Mouse (Mus musculus) CH12.LX (cell line): ENCODE results near the gene Cib1. TPM values are rescaled to one million over a fixed set of nuclear protein-coding genes. Genes with fewer than 3 reads are reported as not detected.

Experiments used
- DNase-seq: peaks from one replicate; pipeline ENCODE4 v3.0.0-alpha.2; 2013; ENCODE audit errors: extremely low read depth
- H3K27ac ChIP-seq: 2 replicates; pipeline ENCODE4 v1.5.1; 2012; ENCODE audit warnings: low read depth, mild to moderate bottlenecking, control low read depth, moderate library complexity; ENCODE audit not compliant: insufficient read depth
- H3K27me3 ChIP-seq: replicated peaks from 2 replicates; pipeline ENCODE3; 2012; ENCODE audit warnings: inconsistent platforms
- H3K36me3 ChIP-seq, 2 experiments: replicated peaks in 1 of 2; 2 replicates each; pipeline versions ENCODE3 to v1.6.1; 2012; ENCODE audit warnings: inconsistent platforms in 1 of 2, low read length in 1 of 2, mild to moderate bottlenecking in 1 of 2, mixed read lengths in 1 of 2, moderate library complexity in 1 of 2; ENCODE audit not compliant: control insufficient read depth in 1 of 2, insufficient read depth in 1 of 2
- H3K4me1 ChIP-seq, 2 experiments: 2 replicates each; pipeline ENCODE4 v1.6.1; 2012; ENCODE audit warnings: inconsistent platforms in 1 of 2, moderate library complexity in 1 of 2; ENCODE audit not compliant: insufficient read depth in 2 of 2, control insufficient read depth in 1 of 2
- H3K4me2 ChIP-seq: 2 replicates; pipeline ENCODE4 v1.6.1; 2012; ENCODE audit warnings: low read depth, mild to moderate bottlenecking, control low read depth; ENCODE audit not compliant: poor library complexity, insufficient read depth, severe bottlenecking
- H3K4me3 ChIP-seq, 3 experiments: fragments of 150-350 bp in 1 of 3; sonication (generic) in 1 of 3; replicated peaks in 1 of 3; 2 replicates each; pipeline versions ENCODE3 to v1.5.1; 2011 to 2012; ENCODE audit warnings: low read depth in 2 of 3, low read length in 2 of 3, mild to moderate bottlenecking in 2 of 3, moderate library complexity in 2 of 3, control low read depth in 1 of 3, improper control_type of control experiment in 1 of 3, inconsistent platforms in 1 of 3, mixed read lengths in 1 of 3; ENCODE audit not compliant: poor library complexity in 1 of 3
- H3K79me2 ChIP-seq: replicated peaks from 2 replicates; pipeline ENCODE4 v1.6.1; 2012; ENCODE audit warnings: mild to moderate bottlenecking, moderate library complexity; ENCODE audit not compliant: control insufficient read depth, poor library complexity, insufficient read depth, severe bottlenecking; ENCODE audit errors: extremely low read depth
- H3K9ac ChIP-seq: 2 replicates; pipeline ENCODE4 v1.6.1; 2012; ENCODE audit warnings: low read depth, mild to moderate bottlenecking, control low read depth, moderate library complexity; ENCODE audit not compliant: insufficient read depth
- H3K9me3 ChIP-seq: replicated peaks from 2 replicates; pipeline ENCODE3; 2012; ENCODE audit warnings: low read length, inconsistent platforms, mixed read lengths
- BHLHE40 ChIP-seq: IDR thresholded peaks from 2 replicates; pipeline ENCODE4 v1.6.1; 2011; ENCODE audit warnings: mild to moderate bottlenecking, low read depth, low read length, improper control_type of control experiment
- CHD2 ChIP-seq: IDR thresholded peaks from 2 replicates; pipeline ENCODE4 v1.6.1; 2011; ENCODE audit warnings: low read length, improper control_type of control experiment
- CTCF ChIP-seq, 2 experiments: IDR thresholded peaks in 1 of 2; conservative IDR thresholded peaks in 1 of 2; 2 replicates each; pipeline ENCODE4 v1.5.1; 2011 to 2012; ENCODE audit warnings: low read depth in 2 of 2, low read length in 2 of 2, improper control_type of control experiment in 1 of 2, inconsistent platforms in 1 of 2, mild to moderate bottlenecking in 1 of 2, moderate library complexity in 1 of 2
- E2F4 ChIP-seq: IDR thresholded peaks from 2 replicates; pipeline ENCODE4 v1.6.1; 2011; ENCODE audit warnings: low read depth, low read length, improper control_type of control experiment; ENCODE audit not compliant: insufficient replicate concordance
- ELF1 ChIP-seq: IDR thresholded peaks from 2 replicates; pipeline ENCODE4 v1.6.1; 2014; ENCODE audit warnings: low read depth, mild to moderate bottlenecking, inconsistent platforms, low read length, improper control_type of control experiment
- EP300 ChIP-seq: IDR thresholded peaks from 2 replicates; pipeline ENCODE4 v1.6.1; 2011; ENCODE audit warnings: low read length, improper control_type of control experiment
- ETS1 ChIP-seq: conservative IDR thresholded peaks from 2 replicates; pipeline ENCODE4 v1.6.1; 2012; ENCODE audit warnings: low read depth, mild to moderate bottlenecking, inconsistent platforms, low read length, improper control_type of control experiment, moderate library complexity
- GABPA ChIP-seq: IDR thresholded peaks from 2 replicates; pipeline ENCODE4 v1.6.1; 2012; ENCODE audit warnings: low read depth, low read length, improper control_type of control experiment, inconsistent platforms; ENCODE audit not compliant: insufficient replicate concordance
- HCFC1 ChIP-seq: IDR thresholded peaks from 2 replicates; pipeline ENCODE4 v1.6.1; 2012; ENCODE audit warnings: low read depth, mild to moderate bottlenecking, inconsistent platforms, low read length, improper control_type of control experiment
- JUN ChIP-seq: IDR thresholded peaks from 2 replicates; pipeline ENCODE4 v1.6.1; 2011; ENCODE audit warnings: low read depth, mild to moderate bottlenecking, low read length, improper control_type of control experiment, moderate library complexity; ENCODE audit not compliant: insufficient read depth
- KAT2A ChIP-seq: IDR thresholded peaks from 2 replicates; pipeline ENCODE4 v1.6.1; 2012; ENCODE audit warnings: low read length, improper control_type of control experiment, inconsistent platforms; ENCODE audit not compliant: insufficient replicate concordance
- MAX ChIP-seq: IDR thresholded peaks from 2 replicates; pipeline ENCODE4 v1.6.1; 2011; ENCODE audit warnings: low read length, improper control_type of control experiment
- MAZ ChIP-seq: IDR thresholded peaks from 2 replicates; pipeline ENCODE4 v1.6.1; 2012; ENCODE audit warnings: low read depth, mild to moderate bottlenecking, inconsistent platforms, low read length, improper control_type of control experiment, moderate library complexity
- MEF2A ChIP-seq: IDR thresholded peaks from 2 replicates; pipeline ENCODE4 v1.6.1; 2014; ENCODE audit warnings: low read depth, mild to moderate bottlenecking, inconsistent platforms, low read length, improper control_type of control experiment, borderline replicate concordance
- MXI1 ChIP-seq: IDR thresholded peaks from 2 replicates; pipeline ENCODE4 v1.6.1; 2011; ENCODE audit warnings: mild to moderate bottlenecking, low read depth, low read length, improper control_type of control experiment
- MYC ChIP-seq: IDR thresholded peaks from 2 replicates; pipeline ENCODE4 v1.6.1; 2011; ENCODE audit warnings: low read depth, mild to moderate bottlenecking, improper control_type of control experiment, low read length
- NELFE ChIP-seq: IDR thresholded peaks from 2 replicates; pipeline ENCODE4 v1.6.1; 2011; ENCODE audit warnings: low read depth, low read length, improper control_type of control experiment
- NRF1 ChIP-seq: IDR thresholded peaks from 2 replicates; pipeline ENCODE4 v1.6.1; 2014; ENCODE audit warnings: low read depth, mild to moderate bottlenecking, inconsistent platforms, low read length, improper control_type of control experiment, moderate library complexity
- PAX5 ChIP-seq: IDR thresholded peaks from 2 replicates; pipeline ENCODE4 v1.6.1; 2012; ENCODE audit warnings: low read length, inconsistent platforms, mixed read lengths
- POLR2A ChIP-seq: IDR thresholded peaks from 2 replicates; pipeline ENCODE4 v1.6.1; 2011; ENCODE audit warnings: low read depth, mild to moderate bottlenecking, improper control_type of control experiment, low read length
- POLR2AphosphoS2 ChIP-seq: IDR thresholded peaks from 2 replicates; pipeline ENCODE4 v1.6.1; 2011; ENCODE audit warnings: low read depth, low read length, improper control_type of control experiment
- RAD21 ChIP-seq: IDR thresholded peaks from 2 replicates; pipeline ENCODE4 v1.6.1; 2011; ENCODE audit warnings: low read depth, mild to moderate bottlenecking, low read length, improper control_type of control experiment, moderate library complexity
- SMC3 ChIP-seq: IDR thresholded peaks from 2 replicates; pipeline ENCODE4 v1.6.1; 2011; ENCODE audit warnings: low read depth, low read length, improper control_type of control experiment
- TBP ChIP-seq: conservative IDR thresholded peaks from 2 replicates; pipeline ENCODE4 v1.6.1; 2011; ENCODE audit warnings: low read depth, low read length, improper control_type of control experiment
- TCF12 ChIP-seq: IDR thresholded peaks from 2 replicates; pipeline ENCODE4 v1.6.1; 2014; ENCODE audit warnings: low read depth, mild to moderate bottlenecking, inconsistent platforms, low read length, improper control_type of control experiment
- UBTF ChIP-seq: IDR thresholded peaks from 2 replicates; pipeline ENCODE4 v1.6.1; 2012; ENCODE audit warnings: low read depth, mild to moderate bottlenecking, inconsistent platforms, low read length, improper control_type of control experiment, moderate library complexity
- USF2 ChIP-seq: conservative IDR thresholded peaks from 2 replicates; pipeline ENCODE4 v1.6.1; 2011; ENCODE audit warnings: low read depth, low read length, improper control_type of control experiment
- ZMIZ1 ChIP-seq: IDR thresholded peaks from 2 replicates; pipeline ENCODE4 v1.6.1; 2012; ENCODE audit warnings: low read depth, mild to moderate bottlenecking, inconsistent platforms, low read length, improper control_type of control experiment
- dilution Hi-C: fragments of 300-500 bp; cut with MboI; formaldehyde crosslinking; loops from 2 replicates; pipeline ENCODE4 v1.14.3; 2020; ENCODE audit warnings: low sequenced_read_pairs; ENCODE audit not compliant: extremely low pct_unique_long_range_greater_than_20kb, extremely low pct_ligation_motif_present
- in situ Hi-C: fragments of 300-500 bp; cut with MboI; formaldehyde crosslinking; loops from 3 replicates; pipeline ENCODE4 v1.14.3; 2019; ENCODE audit warnings: low sequenced_read_pairs, low pct_ligation_motif_present, low pct_unique_long_range_greater_than_20kb, mixed read lengths
- polyA plus RNA-seq: library from polyadenylated mRNA; unstranded; fragments of >175 nt; gene quantifications from 2 replicates; pipeline ENCODE4 v1.2.1, GENCODE M21; 2012; ENCODE audit warnings: low read depth; ENCODE audit not compliant: insufficient read length
- total RNA-seq, 2 experiments: library from RNA; depleted of rRNA; stranded (reverse); fragments of 300-350 nt in 1 of 2; fragments of >200 nt in 1 of 2; gene quantifications; 2 replicates each; pipeline ENCODE4 v1.2.3; 2012 to 2014

Cib1 gene
- total and polyA plus RNA-seq, 3 experiments: 29.1 to 73.1 (median 48.1) TPM

- peak; percentile 89 for TF ChIP-seq MXI1
- TF ChIP-seq POLR2AphosphoS2: peak; percentile 95
- no peak; the same call in 1 of the 2 replicates for TF ChIP-seq GABPA
- peak; percentile 72 for TF ChIP-seq CHD2
- TF ChIP-seq MEF2A: peak; percentile 36; the same call in 1 of the 2 replicates
- TF ChIP-seq NELFE: peak; percentile 97
- TF ChIP-seq HCFC1: peak; percentile 92
- peak; percentile 90 for TF ChIP-seq POLR2A
- peak; percentile 87 for TF ChIP-seq ZMIZ1
- TF ChIP-seq RAD21: no peak
- TF ChIP-seq USF2: no peak
- peak; percentile 78; the same call in 1 of the 2 replicates for TF ChIP-seq MYC
- TF ChIP-seq EP300: no peak
- TF ChIP-seq CTCF (conservative IDR thresholded peaks at IDR 0.05 in 1 of 2, IDR thresholded peaks at IDR 0.05 in 1 of 2; ENCODE audit: low read depth in 2 of 2, low read length in 2 of 2): no peak; a peak in 1 of 4 replicates
- TF ChIP-seq PAX5: no peak
- TF ChIP-seq ELF1: peak; percentile 97
- TF ChIP-seq MAX: peak; percentile 73; the same call in 1 of the 2 replicates
- TF ChIP-seq SMC3: no peak
- peak; percentile 82 for TF ChIP-seq MAZ
- no peak for TF ChIP-seq UBTF
- peak; percentile 89; the same call in 1 of the 2 replicates for TF ChIP-seq KAT2A
- TF ChIP-seq, all 38 proteins: peak for 20
Measured at GRCm38 (mm10) chr7:80260625-80261371, 28.2 kb upstream of the Cib1 start, which contains the start of gene Ngrn (continued).

- Histone ChIP-seq H3K9ac (no peak overlapping the region), H3K27ac (no peak overlapping the region), H3K9me3 (no peaks in the 10 kb centered on the region), H3K4me3 (no peak overlapping the region), H3K4me1 (peaks cover 0 to 20% of the 10 kb centered on the region in 2 experiments; a peak in 2 of 4 replicates), H3K4me2 (no peak overlapping the region), H3K36me3 (no peaks in the 10 kb centered on the region), H3K27me3 (no peaks in the 10 kb centered on the region), H3K79me2 (peaks cover 15% of the 10 kb centered on the region)
- DNase-seq: no peak
- in situ Hi-C loops (loop anchor here (25.0 kb wide), 1 partner anchor 245 kb away; the partner anchor contains the start of gene Zfp710), dilution Hi-C loops (no loop called here)
- TF ChIP-seq MYC (no peak), ETS1 (no peak), HCFC1 (no peak), POLR2AphosphoS2 (no peak), TCF12 (no peak), BHLHE40 (no peak), E2F4 (no peak), CHD2 (no peak), JUN (no peak), MXI1 (no peak), NRF1 (no peak), MAX (no peak), RAD21 (no peak), CTCF (conservative IDR thresholded peaks at IDR 0.05 in 1 of 2, IDR thresholded peaks at IDR 0.05 in 1 of 2; ENCODE audit: low read depth in 2 of 2, low read length in 2 of 2) (no peak), ELF1 (no peak), TBP (no peak)
Measured at GRCm38 (mm10) chr7:80257706-80258105, 25.1 kb upstream of the Cib1 start.
